Mouse (Mus musculus): ENCODE results near the gene Hacd2. TPM values are rescaled to one million over a fixed set of nuclear protein-coding genes. Genes with fewer than 3 reads are reported as not detected.

Hacd2 gene
- polyA plus RNA-seq, 1 experiment from 2014 or later: 55.5 TPM

- no peaks in the 10 kb centered on the region for H3K4me1 ChIP-seq
- no peak overlapping the region for H3K27ac ChIP-seq
- no peak overlapping the region for H3K4me3 ChIP-seq
- H3K9me3 ChIP-seq: no peaks in the 10 kb centered on the region
- no peaks in the 10 kb centered on the region for H3K36me3 ChIP-seq
- no peak for ATAC-seq (ENCODE audit: insufficient number of reproducible peaks, insufficient read depth, low FRiP score, low TSS enrichment)
- H3K27me3 ChIP-seq: no peaks in the 10 kb centered on the region
- no peak overlapping the region for H3K4me2 ChIP-seq (replicated peaks)
- no peak overlapping the region for H3K9ac ChIP-seq
Measured at GRCm38 (mm10) chr16:35008447-35008846, 13.8 kb upstream of the Hacd2 start.

GRCm38 (mm10) chr16:35013501-35013900, 8.7 kb upstream of the Hacd2 start:
- Histone ChIP-seq H3K4me1 (no peaks in the 10 kb centered on the region), H3K4me2 (replicated peaks) (no peak overlapping the region), H3K36me3 (no peaks in the 10 kb centered on the region), H3K9ac (no peak overlapping the region), H3K27ac (no peak overlapping the region), H3K4me3 (no peak overlapping the region), H3K9me3 (no peaks in the 10 kb centered on the region), H3K27me3 (0 out of 2 replicates have a peak, but pooled peaks cover 5% of the 10 kb centered on the region)
- 88% methylated on average over 2 of the region's 2 CpGs for WGBS
- ATAC-seq (ENCODE audit: insufficient number of reproducible peaks, insufficient read depth, low FRiP score, low TSS enrichment): no peak

- Histone ChIP-seq H3K9ac (no peak overlapping the region), H3K4me3 (no peak overlapping the region), H3K9me3 (no peaks in the 10 kb centered on the region), H3K27ac (no peak overlapping the region), H3K4me2 (replicated peaks) (no peak overlapping the region), H3K27me3 (peaks cover 18% of the 10 kb centered on the region), H3K36me3 (no peaks in the 10 kb centered on the region), H3K4me1 (no peaks in the 10 kb centered on the region)
- no peak for ATAC-seq (ENCODE audit: insufficient number of reproducible peaks, insufficient read depth, low FRiP score, low TSS enrichment)
- 74% methylated on average over 3 of the region's 3 CpGs for WGBS
Measured at GRCm38 (mm10) chr16:35016491-35016890, 5.7 kb upstream of the Hacd2 start.

- no peak for ATAC-seq (ENCODE audit: insufficient number of reproducible peaks, insufficient read depth, low FRiP score, low TSS enrichment)
- Histone ChIP-seq H3K36me3 (no peaks in the 10 kb centered on the region), H3K9me3 (no peaks in the 10 kb centered on the region), H3K27me3 (peaks cover 18% of the 10 kb centered on the region), H3K9ac (no peak overlapping the region), H3K27ac (no peak overlapping the region), H3K4me3 (no peak overlapping the region), H3K4me2 (replicated peaks) (no peak overlapping the region), H3K4me1 (no peaks in the 10 kb centered on the region)
- WGBS: 83% methylated on average over 1 of the region's 1 CpGs
Measured at GRCm38 (mm10) chr16:35018470-35018974, 3.7 kb upstream of the Hacd2 start.

- Histone ChIP-seq H3K9ac (no peak overlapping the region), H3K27me3 (peaks cover 18% of the 10 kb centered on the region), H3K9me3 (no peaks in the 10 kb centered on the region), H3K27ac (0 out of 2 replicates have a peak overlapping the region, but pooled peaks have one; percentile 76), H3K4me1 (0 out of 2 replicates have a peak, but pooled peaks cover 2% of the 10 kb centered on the region), H3K36me3 (0 out of 2 replicates have a peak, but pooled peaks cover 4% of the 10 kb centered on the region), H3K4me2 (replicated peaks) (peak overlapping the region; percentile 56), H3K4me3 (peak overlapping the region; percentile 85)
- peak; percentile 35 for ATAC-seq (ENCODE audit: insufficient number of reproducible peaks, insufficient read depth, low FRiP score, low TSS enrichment)
- 53% methylated on average over 5 of the region's 5 CpGs for WGBS
Measured at GRCm38 (mm10) chr16:35021903-35022241, 356 bp upstream of the Hacd2 start.

GRCm38 (mm10) chr16:35023138-35023735, 1.0 kb downstream of the Hacd2 start:
- Histone ChIP-seq H3K9me3 (no peaks in the 10 kb centered on the region), H3K27me3 (peaks cover 16% of the 10 kb centered on the region), H3K4me2 (replicated peaks) (peak overlapping the region; percentile 56), H3K4me3 (peak overlapping the region; percentile 85), H3K27ac (no peak overlapping the region), H3K36me3 (0 out of 2 replicates have a peak, but pooled peaks cover 8% of the 10 kb centered on the region), H3K4me1 (0 out of 2 replicates have a peak, but pooled peaks cover 2% of the 10 kb centered on the region), H3K9ac (peak overlapping the region; percentile 84)
- WGBS: 6% methylated on average over 8 of the region's 8 CpGs
- ATAC-seq (ENCODE audit: insufficient number of reproducible peaks, insufficient read depth, low FRiP score, low TSS enrichment): no peak

GRCm38 (mm10) chr16:35024300-35024699, 2.1 kb downstream of the Hacd2 start:
- no peak for ATAC-seq (ENCODE audit: insufficient number of reproducible peaks, insufficient read depth, low FRiP score, low TSS enrichment)
- H3K9ac ChIP-seq: no peak overlapping the region
- H3K9me3 ChIP-seq: no peaks in the 10 kb centered on the region
- no peak overlapping the region for H3K27ac ChIP-seq
- H3K27me3 ChIP-seq: peaks cover 11% of the 10 kb centered on the region
- no peak overlapping the region for H3K4me2 ChIP-seq (replicated peaks)
- 83% methylated on average over 5 of the region's 5 CpGs for WGBS
- H3K36me3 ChIP-seq: 0 out of 2 replicates have a peak, but pooled peaks cover 8% of the 10 kb centered on the region
- 0 out of 2 replicates have a peak, but pooled peaks cover 2% of the 10 kb centered on the region for H3K4me1 ChIP-seq
- no peak overlapping the region for H3K4me3 ChIP-seq

GRCm38 (mm10) chr16:35025347-35025746, 3.1 kb downstream of the Hacd2 start:
- Histone ChIP-seq H3K27ac (no peak overlapping the region), H3K4me1 (0 out of 2 replicates have a peak, but pooled peaks cover 2% of the 10 kb centered on the region), H3K4me2 (replicated peaks) (no peak overlapping the region), H3K9me3 (no peaks in the 10 kb centered on the region), H3K4me3 (no peak overlapping the region), H3K9ac (no peak overlapping the region), H3K36me3 (peaks cover 10% of the 10 kb centered on the region; the same call in 1 of the 2 replicates), H3K27me3 (peaks cover 3% of the 10 kb centered on the region; the same call in 1 of the 2 replicates)
- WGBS: 96% methylated on average over 4 of the region's 4 CpGs
- ATAC-seq (ENCODE audit: insufficient number of reproducible peaks, insufficient read depth, low FRiP score, low TSS enrichment): no peak

GRCm38 (mm10) chr16:35033241-35033640, 11.0 kb downstream of the Hacd2 start:
- 83% methylated on average over 3 of the region's 3 CpGs for WGBS
- ATAC-seq (ENCODE audit: insufficient number of reproducible peaks, insufficient read depth, low FRiP score, low TSS enrichment): no peak
- Histone ChIP-seq H3K4me3 (no peak overlapping the region), H3K4me2 (replicated peaks) (no peak overlapping the region), H3K27ac (no peak overlapping the region), H3K9me3 (no peaks in the 10 kb centered on the region), H3K36me3 (peaks cover 3% of the 10 kb centered on the region; the same call in 1 of the 2 replicates), H3K27me3 (no peaks in the 10 kb centered on the region), H3K9ac (no peak overlapping the region), H3K4me1 (peaks cover 4% of the 10 kb centered on the region; the same call in 1 of the 2 replicates)

- Histone ChIP-seq H3K4me1 (peaks cover 4% of the 10 kb centered on the region; the same call in 1 of the 2 replicates), H3K27ac (no peak overlapping the region), H3K27me3 (no peaks in the 10 kb centered on the region), H3K4me2 (replicated peaks) (no peak overlapping the region), H3K36me3 (peaks cover 3% of the 10 kb centered on the region; the same call in 1 of the 2 replicates), H3K9ac (no peak overlapping the region), H3K4me3 (no peak overlapping the region), H3K9me3 (no peaks in the 10 kb centered on the region)
- no peak for ATAC-seq (ENCODE audit: insufficient number of reproducible peaks, insufficient read depth, low FRiP score, low TSS enrichment)
- WGBS: 70% methylated on average over 8 of the region's 8 CpGs
Measured at GRCm38 (mm10) chr16:35033809-35034577, 11.8 kb downstream of the Hacd2 start.

- WGBS: 90% methylated on average over 5 of the region's 5 CpGs
- H3K9me3 ChIP-seq: no peaks in the 10 kb centered on the region
Measured at GRCm38 (mm10) chr16:35034971-35035370, 12.7 kb downstream of the Hacd2 start.

More at GRCm38 (mm10) chr16:35034971-35035370, 12.7 kb downstream of the Hacd2 start:
- H3K4me3 ChIP-seq: no peak overlapping the region
- no peak overlapping the region for H3K9ac ChIP-seq
- peaks cover 4% of the 10 kb centered on the region; the same call in 1 of the 2 replicates for H3K4me1 ChIP-seq
- H3K36me3 ChIP-seq: peaks cover 6% of the 10 kb centered on the region; the same call in 1 of the 2 replicates
- H3K27me3 ChIP-seq: no peaks in the 10 kb centered on the region
- no peak overlapping the region for H3K4me2 ChIP-seq (replicated peaks)
- no peak for ATAC-seq (ENCODE audit: insufficient number of reproducible peaks, insufficient read depth, low FRiP score, low TSS enrichment)
- H3K27ac ChIP-seq: no peak overlapping the region
